Mouse (Mus musculus): ENCODE measurements around the gene Mbnl2. TPM values are rescaled to one million over a fixed set of nuclear protein-coding genes. Genes with fewer than 3 reads are reported as not detected.

Gene Mbnl2
- total RNA-seq, 2 experiments from 2014 or later = 248 to 251 TPM

DNA sequence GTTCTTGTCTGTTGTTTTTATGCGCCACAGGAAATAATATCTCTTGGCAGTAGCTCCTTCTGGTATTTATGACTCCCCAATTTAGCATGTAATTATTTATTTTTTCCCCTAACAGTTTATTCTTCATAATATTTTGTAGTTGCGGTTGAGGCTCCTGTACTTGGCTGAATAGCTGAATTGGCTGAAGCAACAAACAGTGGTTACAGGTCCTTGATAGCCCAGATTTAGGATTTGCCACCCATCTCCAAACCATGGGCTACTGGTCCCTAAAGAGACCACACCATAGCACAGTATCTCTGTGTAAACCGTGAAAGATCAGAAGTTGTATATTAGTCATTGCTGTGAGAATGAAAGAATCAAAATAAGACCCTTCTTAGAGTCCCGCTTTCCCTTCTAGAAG is 25.3 kb downstream of the Mbnl2 start:
- Histone ChIP-seq H3K27ac (no peak overlapping the region), H3K4me3 (no peak overlapping the region)
- intact Hi-C loops (cut with DNase I) = no loop called here
- no peak for DNase-seq (ENCODE audit: extremely low spot score in 1 of 2, low spot score in 2 of 2)
- TF ChIP-seq CTCF (IDR thresholded peaks at IDR 0.05) = no peak

GRCm38 (mm10) chr14:120302913-120303548 is 27.6 kb downstream of the Mbnl2 start:
- Histone ChIP-seq H3K27ac (peak overlapping the region; percentile 30), H3K4me3 (no peak overlapping the region)
- intact Hi-C loops (cut with DNase I) = no loop called here
- no peak for DNase-seq (ENCODE audit: extremely low spot score in 1 of 2, low spot score in 2 of 2)
- no peak for TF ChIP-seq CTCF (IDR thresholded peaks at IDR 0.05)

- TF ChIP-seq CTCF (IDR thresholded peaks at IDR 0.05) = no peak
- no peak overlapping the region for H3K4me3 ChIP-seq
- H3K27ac ChIP-seq = no peak overlapping the region
- no peak for DNase-seq (ENCODE audit: extremely low spot score in 1 of 2, low spot score in 2 of 2)
- intact Hi-C loops (cut with DNase I) = no loop called here
Measured at GRCm38 (mm10) chr14:120306229-120306628, 30.8 kb downstream of the Mbnl2 start.

GRCm38 (mm10) chr14:120307356-120307755 is 31.9 kb downstream of the Mbnl2 start:
- intact Hi-C loops (cut with DNase I) = no loop called here
- Histone ChIP-seq H3K4me3 (no peak overlapping the region), H3K27ac (no peak overlapping the region; the same call in 1 of the 2 replicates)
- DNase-seq (ENCODE audit: extremely low spot score in 1 of 2, low spot score in 2 of 2) = no peak
- no peak for TF ChIP-seq CTCF (IDR thresholded peaks at IDR 0.05)

DNA sequence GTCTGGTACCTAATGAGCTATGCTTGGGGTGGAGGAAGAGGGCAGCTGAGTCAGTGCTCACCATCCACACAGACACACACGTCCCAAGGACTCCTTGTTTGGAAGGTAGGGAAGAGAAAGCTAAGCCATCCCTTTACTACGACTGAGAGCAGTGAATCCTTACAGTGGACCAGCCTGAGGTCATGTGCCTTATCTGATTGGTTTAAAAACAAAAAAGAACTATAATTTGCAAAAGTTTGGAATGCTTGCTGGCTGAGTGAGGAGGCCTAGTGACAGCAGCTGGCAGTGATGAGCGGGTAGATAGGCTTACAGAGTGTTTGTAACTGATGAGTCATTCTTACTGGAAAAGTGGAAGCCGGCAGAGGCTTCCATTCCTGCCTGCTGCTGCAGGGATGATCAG is 32.5 kb downstream of the Mbnl2 start:
- no peak overlapping the region for H3K4me3 ChIP-seq
- no peak overlapping the region for H3K27ac ChIP-seq
- intact Hi-C loops (cut with DNase I) = no loop called here
- no peak for DNase-seq (ENCODE audit: extremely low spot score in 1 of 2, low spot score in 2 of 2)
- TF ChIP-seq CTCF (IDR thresholded peaks at IDR 0.05) = no peak

DNA sequence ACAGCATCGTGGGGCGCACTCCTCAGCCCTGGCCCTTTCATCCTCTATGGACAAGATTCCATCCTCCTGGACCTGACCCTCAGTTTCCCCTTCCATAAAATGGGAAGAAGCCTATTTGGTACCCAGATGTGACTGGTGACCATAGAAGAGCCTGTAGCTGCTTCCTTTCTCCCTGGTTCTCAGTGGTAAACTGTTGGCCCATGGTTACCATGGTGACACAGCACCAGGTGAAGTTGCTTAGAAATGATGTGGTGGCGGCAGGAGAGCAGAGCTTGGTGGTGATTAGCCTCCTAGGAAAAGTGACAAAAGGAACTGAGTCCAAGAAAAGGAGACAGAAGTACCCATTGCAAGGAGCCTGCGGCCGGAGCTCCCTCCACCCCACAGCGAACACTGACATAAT is 34.2 kb downstream of the Mbnl2 start:
- Histone ChIP-seq H3K4me3 (no peak overlapping the region), H3K27ac (no peak overlapping the region)
- intact Hi-C loops (cut with DNase I) = no loop called here
- DNase-seq (ENCODE audit: extremely low spot score in 1 of 2, low spot score in 2 of 2) = no peak
- no peak for TF ChIP-seq CTCF (IDR thresholded peaks at IDR 0.05)

- intact Hi-C loops (cut with DNase I) = no loop called here
- no peak for TF ChIP-seq CTCF (IDR thresholded peaks at IDR 0.05)
- Histone ChIP-seq H3K4me3 (no peak overlapping the region), H3K27ac (no peak overlapping the region; the same call in 1 of the 2 replicates)
- DNase-seq (ENCODE audit: extremely low spot score in 1 of 2, low spot score in 2 of 2) = no peak
Measured at GRCm38 (mm10) chr14:120311330-120312097, 36.0 kb downstream of the Mbnl2 start.

GRCm38 (mm10) chr14:120312661-120313406 is 37.4 kb downstream of the Mbnl2 start:
- H3K27ac ChIP-seq = no peak overlapping the region
- no peak for DNase-seq (ENCODE audit: extremely low spot score in 1 of 2, low spot score in 2 of 2)
- intact Hi-C loops (cut with DNase I) = no loop called here
- H3K4me3 ChIP-seq = no peak overlapping the region
- no peak for TF ChIP-seq CTCF (IDR thresholded peaks at IDR 0.05)

DNA sequence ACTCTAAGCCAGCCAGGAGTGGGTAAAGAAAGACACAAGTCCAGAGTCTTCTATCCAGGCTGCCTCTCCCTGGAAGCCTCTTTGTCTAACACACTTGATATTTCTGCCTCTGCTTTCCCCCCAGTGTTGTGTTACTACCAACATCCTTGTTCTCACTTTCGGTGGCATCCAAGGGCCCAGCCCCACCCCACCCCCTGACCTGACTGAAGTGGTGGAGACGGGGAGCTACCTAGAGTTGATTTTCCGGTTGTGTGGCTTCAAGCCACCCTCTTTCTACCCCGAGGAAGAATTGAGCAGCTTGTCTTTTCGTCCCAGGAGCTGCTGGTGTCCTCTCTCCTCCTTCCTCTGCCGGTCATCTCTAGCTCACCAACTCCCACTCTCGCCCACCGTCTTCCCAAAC is 38.0 kb downstream of the Mbnl2 start:
- no peak overlapping the region for H3K27ac ChIP-seq
- intact Hi-C loops (cut with DNase I) = no loop called here
- no peak for TF ChIP-seq CTCF (IDR thresholded peaks at IDR 0.05)
- DNase-seq (ENCODE audit: extremely low spot score in 1 of 2, low spot score in 2 of 2) = no peak
- no peak overlapping the region for H3K4me3 ChIP-seq

DNA sequence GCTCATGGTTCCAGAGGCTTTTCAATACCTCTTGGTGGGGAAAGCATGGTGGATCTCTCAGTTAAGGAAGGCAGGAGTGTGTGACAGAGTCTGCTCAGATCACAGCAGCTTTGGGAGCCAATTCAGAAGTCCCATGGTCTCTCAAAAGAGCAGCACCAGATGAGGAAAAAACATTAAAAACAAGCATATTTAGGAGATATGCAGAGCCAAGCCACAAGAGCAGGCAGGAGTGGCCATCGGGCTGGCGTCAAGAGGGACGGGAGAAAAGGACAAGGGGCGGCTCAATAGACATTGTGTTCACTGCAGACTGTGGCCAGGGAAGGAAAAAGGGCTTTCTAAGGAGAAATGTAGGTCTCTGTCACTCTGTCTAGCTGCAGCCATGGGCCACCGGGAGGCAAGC is 40.3 kb downstream of the Mbnl2 start:
- no peak for TF ChIP-seq CTCF (IDR thresholded peaks at IDR 0.05)
- intact Hi-C loops (cut with DNase I) = no loop called here
- DNase-seq (ENCODE audit: extremely low spot score in 1 of 2, low spot score in 2 of 2) = no peak
- no peak overlapping the region for H3K4me3 ChIP-seq
- H3K27ac ChIP-seq = peak overlapping the region; percentile 24; the same call in 1 of the 2 replicates

GRCm38 (mm10) chr14:120318326-120318935 is 43.0 kb downstream of the Mbnl2 start:
- no peak overlapping the region for H3K27ac ChIP-seq
- intact Hi-C loops (cut with DNase I) = no loop called here
- TF ChIP-seq CTCF (IDR thresholded peaks at IDR 0.05) = no peak
- no peak for DNase-seq (ENCODE audit: extremely low spot score in 1 of 2, low spot score in 2 of 2)
- H3K4me3 ChIP-seq = no peak overlapping the region
